Mouse (Mus musculus) adipocyte (in vitro differentiated cells): Measurements from ENCODE around the gene Ablim2.
A peak's percentile ranks its signal among the peaks of the same experiment; 100 is the strongest.

ENCODE experiments used
- DNase-seq: peaks from one replicate; pipeline ENCODE4 v3.0.0-alpha.2; 2016; ENCODE audit warnings: low spot score

Ablim2 gene

DNA sequence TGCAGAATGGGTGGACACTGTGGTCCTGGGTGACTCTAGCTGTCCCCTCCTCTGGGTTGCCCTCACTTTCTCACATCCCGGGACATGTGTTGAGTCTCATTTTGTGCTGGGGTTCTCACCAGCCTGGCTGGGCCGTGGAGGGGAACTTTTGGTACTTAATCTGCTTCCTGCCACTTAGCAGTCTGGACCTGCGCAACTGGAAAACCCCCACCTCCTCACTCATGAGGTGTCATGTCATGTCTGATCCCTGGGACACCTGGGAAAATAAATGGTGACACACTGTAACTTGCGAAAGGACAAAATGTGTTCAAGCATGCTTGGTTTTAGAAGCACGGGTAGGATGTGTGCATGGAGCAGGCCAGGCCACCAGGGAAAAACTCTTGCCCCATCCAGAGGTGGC is 127.0 kb downstream of the Ablim2 start:
- no peak for DNase-seq

- DNase-seq = no peak
Observed at GRCm38 (mm10) chr5:35888959-35889358, 131.3 kb downstream of the Ablim2 start.

DNA sequence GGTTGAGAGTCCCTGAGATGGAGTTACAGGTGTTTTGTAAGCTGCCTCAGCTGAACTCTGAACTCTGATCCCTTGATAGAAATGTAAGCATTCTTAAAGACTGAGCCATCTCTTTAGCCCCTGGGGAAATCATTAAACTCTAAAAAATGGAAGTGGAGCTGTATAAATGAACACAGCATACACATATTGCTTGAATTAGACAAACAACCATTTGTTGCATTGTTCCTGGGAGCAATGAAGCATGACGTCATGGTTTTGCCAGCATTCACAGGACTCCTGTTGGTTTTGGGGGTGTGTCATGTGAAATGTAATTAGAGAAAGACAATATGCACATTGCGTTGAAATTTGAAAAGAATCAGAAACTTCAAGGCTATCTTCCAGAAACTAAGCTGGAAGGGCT is 132.0 kb downstream of the Ablim2 start:
- DNase-seq = no peak

GRCm38 (mm10) chr5:35890985-35891730 is 133.5 kb downstream of the Ablim2 start:
- no peak for DNase-seq

- DNase-seq = no peak
Observed at GRCm38 (mm10) chr5:35892363-35892762, 134.7 kb downstream of the Ablim2 start.

DNA sequence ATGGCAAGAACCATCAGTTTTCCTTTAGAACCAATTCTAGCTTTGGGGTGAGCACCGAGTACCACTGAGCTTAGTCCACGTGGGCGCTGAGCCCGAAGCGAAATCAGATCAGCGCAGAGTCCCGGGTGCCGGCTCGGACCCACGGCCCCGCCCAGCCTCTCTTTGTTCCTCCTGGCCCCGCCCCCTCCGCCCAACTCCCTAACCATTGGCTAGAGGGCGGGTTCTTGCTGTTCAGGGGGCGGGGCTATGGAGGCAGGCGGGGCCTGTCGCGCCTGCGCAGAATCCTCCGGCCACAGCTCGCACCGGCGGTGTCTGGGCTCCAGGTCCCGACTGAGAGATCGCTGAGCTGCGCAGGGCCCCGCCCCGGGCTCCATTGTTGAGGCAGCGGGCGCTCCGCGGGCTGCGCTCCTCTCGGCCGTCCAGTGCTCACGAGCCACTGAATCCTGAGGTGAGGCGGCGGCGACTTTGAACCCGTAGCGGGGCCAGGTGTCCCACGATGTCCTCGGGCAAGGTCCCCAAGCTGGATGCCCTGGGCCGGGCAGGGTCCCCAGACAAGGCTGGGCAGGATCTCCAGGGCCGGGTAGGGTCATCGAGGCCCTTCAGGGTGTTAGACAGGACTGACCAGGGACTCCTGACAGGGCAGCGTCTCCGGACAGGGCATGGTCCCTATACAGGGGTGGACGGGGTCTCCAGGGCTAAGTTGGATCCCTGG is 135.6 kb downstream of the Ablim2 start, which contains the start of gene Afap1:
Gene Afap1 (plus strand): TSS at position 227 of the 712 bp plus-strand sequence.
- DNase-seq = peak; percentile 98

DNA sequence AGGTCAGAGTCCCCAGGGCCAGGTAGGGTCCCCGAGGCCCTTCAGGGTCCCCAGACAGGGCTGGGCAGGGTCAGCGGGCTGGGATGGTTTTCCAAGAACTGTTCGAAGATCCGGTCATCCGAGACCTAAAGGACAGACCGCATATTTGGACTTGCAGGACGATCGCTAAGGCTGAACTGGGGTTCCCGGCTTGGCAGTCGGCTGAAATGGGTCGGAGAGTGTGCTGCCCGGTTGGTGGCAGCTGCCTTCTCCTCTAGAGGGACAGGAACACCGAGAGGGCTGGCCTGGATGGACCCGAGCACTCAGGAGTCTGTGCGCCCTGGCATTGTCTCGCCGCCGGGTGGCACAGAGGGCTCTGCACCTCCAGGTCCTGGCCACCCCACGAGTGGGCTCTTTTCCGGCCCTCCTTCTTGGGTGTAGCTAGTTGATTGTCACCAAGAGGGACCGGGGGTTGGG is 136.2 kb downstream of the Ablim2 start:
- peak; percentile 72 for DNase-seq

GRCm38 (mm10) chr5:35894295-35895047 is 136.8 kb downstream of the Ablim2 start:
- peak; percentile 92 for DNase-seq

GRCm38 (mm10) chr5:35895926-35896325 is 138.2 kb downstream of the Ablim2 start:
- DNase-seq = no peak

- DNase-seq = no peak
Observed at GRCm38 (mm10) chr5:35896556-35896955, 138.9 kb downstream of the Ablim2 start.

DNA sequence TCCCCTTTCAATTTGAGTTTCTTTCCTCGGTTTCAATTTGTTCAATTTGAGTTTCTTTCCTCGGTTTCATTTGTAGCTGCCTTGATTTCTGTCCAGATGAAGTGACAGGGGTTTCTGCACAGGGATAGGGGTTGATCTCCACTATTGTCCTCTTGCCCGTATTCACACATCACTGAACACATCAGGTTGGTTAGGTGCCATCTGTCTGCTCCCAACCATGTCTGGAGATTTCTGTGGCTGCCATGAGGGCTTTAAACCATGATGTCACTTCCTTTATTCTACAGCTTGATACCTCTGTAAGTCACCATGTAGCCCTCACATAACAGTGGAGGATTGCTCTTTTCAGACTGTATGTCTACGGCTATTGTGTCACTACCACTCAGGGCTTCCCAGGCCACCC is 139.5 kb downstream of the Ablim2 start:
- no peak for DNase-seq

DNA sequence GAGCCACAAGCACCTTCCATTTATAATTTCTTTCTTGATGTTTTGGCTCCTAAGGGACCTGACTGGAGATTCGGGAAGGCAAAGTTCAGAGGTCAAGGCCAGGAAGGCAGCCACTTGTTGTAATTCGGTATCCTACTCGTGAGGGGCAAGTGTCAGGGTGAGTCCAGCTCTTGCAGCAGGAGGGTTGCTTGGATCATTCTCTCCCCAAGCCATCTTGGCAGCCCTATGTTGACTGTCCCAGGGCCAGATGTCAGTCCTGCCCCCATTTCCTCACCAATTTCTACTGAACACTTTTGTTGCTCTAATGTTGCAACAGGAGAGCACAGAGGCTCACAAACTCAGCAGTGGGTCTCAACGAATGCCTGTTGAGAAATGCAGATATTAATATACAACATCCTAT is 140.4 kb downstream of the Ablim2 start:
- peak; percentile 83 for DNase-seq

- no peak for DNase-seq
Observed at GRCm38 (mm10) chr5:35898994-35899393, 141.3 kb downstream of the Ablim2 start.

DNA sequence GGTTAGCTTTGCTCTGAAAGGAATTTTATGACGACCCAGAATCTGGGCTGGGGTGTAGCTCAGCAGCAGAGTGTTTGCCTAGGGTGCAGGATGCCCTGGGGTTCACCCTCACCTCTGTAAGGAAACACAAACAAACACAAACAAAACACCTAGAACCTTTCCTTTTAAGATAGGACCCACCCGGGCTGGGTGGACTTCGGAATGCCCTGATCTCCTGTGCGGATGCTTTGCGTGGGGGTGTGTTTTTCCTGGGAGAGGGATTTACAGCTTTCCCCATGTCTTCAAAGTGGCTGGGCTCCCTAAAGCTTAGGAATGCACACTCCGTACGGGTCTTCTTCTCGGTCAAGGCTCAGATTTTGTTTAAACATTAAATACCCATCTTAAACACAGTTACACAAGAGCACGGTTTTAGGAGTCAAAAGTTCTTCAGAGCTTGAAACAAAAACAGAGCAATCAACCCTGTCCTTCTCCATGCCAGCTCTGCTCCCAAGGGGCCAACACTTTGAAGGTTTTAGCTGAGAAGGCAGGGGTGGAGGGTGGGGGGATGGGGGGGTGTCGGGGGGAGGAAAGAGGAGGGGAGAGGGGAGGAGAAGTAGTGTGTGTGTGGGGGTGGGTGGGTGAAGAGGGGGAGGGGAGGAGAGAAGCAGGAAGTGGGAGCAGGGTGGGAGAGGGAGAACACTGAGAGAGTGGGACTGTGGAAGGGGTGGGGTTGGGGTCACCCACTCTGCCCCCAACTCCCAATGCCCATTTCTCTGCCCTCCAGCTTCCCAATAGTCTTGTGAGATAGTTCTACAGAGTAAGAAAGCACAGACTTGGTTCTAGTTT is 142.9 kb downstream of the Ablim2 start:
- DNase-seq = no peak

DNA sequence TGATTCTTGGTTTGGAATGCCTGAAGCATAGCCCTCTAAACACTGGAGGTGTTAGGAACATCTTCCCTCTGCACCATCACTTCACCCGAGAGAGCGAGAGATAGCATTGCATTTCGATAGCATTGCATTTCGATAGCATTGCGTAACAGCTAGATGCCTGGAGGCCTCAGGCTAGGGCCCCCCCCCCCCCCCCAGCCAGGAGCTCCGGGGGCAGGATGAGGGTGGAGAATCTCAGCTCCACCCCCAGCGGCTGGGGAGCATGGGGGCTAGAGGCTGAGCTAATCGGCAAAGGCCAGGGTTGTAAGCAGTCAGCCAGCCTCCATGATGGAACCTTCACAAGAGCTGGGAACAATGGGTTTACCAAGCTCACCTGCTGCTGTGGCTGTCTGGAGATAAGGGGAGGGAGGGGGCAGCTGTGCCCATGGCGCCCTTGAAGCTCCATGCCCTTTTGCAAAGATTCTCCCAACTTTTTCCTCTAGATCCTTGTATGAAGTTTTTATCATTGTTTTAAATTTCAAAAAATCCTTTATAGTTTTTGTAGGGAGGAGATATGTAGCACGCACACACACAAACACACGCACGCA is 143.6 kb downstream of the Ablim2 start:
- DNase-seq = no peak

- no peak for DNase-seq
Observed at GRCm38 (mm10) chr5:35903456-35903855, 145.8 kb downstream of the Ablim2 start.

DNA sequence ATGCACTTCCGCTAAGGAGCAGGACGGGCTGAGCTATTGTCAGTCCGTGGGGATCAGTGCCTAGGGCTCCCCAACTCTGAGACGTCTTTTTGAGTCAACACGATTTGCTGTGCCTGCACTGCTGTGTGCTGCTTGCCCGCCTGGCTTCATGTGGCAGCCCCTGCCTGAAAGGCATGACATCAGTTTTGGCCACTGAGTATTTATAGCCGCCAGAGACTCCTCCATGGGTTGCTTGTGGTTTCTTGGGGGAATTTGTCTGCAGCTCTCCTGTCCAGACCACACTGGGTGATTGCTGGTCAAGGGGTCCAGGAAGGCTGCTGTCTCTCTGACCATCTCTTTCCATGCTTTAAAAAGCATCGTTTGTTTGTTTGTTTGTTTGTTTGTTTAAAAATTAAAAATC is 147.6 kb downstream of the Ablim2 start:
- DNase-seq = no peak

DNA sequence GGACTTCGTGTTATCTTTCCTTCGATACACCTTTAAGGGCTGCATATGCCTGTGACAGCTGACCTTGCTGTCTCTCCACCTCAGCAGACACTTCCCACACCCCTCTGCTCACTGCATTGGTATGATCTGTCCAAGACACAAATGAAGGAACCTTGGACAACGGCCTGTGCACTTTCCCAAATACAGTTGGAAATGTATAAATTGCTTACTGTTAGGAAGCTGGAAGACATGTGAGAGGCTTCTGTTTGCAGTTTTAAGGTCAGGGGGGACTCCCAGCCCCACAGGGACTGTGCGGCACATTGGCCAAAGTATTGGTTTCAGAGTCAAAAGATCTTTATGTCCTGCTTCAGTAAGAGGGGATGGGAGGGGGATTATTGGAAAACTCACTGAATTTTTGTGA is 149.4 kb downstream of the Ablim2 start:
- no peak for DNase-seq

- peak; percentile 93 for DNase-seq
Observed at GRCm38 (mm10) chr5:35907633-35908426, 150.2 kb downstream of the Ablim2 start.

DNA sequence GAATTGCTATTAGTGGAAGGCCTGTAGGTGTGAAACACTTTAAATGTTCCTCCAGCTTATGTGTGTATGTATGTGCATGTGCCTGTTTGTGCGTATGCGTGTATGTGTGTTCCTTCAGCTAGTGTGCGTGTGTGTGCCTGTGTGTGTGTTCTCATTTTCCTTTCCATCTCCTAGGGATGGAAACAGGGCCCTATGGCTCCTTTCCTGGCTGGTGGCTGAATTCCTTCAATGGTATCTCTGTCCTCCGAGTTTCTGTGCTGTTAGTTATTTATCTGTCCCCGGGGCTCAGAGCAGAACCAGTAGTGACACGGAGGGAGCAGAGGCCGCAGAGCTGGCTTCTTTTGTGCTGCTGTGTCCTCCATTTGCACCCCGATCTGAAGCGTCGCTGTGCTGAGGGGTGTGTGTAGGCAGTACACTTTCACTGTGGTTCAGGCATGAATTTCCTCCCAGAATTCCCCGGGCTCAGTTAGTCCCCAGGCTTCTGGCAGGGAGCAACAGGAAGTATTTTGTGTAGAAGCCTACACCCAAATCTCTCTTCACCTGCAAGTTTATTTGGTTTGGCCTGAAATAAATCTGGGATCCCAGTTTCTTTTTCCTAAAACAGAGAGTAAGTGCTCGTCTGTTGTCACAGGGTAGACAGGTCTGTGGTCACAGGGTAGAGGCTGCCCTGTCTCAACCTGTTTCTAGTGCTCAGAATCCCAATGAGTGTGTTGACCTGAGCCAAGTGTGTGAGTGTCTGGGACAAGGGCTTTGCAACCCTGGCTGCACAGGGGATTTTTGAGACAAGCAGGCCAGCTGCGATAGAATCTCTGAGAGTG is 151.2 kb downstream of the Ablim2 start:
- DNase-seq = no peak
